In the genomic region with DNA sequence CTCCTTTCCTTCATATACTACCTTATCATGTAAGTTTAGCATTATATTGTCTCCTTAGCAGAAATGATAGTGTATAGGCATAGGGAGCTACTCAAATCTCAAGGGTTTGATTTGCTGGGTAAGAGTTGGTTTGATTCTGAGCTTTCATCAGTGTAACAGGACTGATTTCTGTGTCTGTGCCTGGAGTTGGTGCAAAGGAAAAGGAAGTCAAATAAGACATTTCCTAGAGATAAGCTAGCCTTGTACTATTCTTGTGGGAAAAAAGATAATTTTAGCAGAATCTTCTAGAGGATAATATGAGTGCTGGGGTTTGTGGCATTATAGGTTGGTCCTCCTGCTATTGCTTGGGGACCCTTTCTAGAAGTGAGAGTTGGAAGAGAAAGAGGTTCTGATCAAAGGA, we compare ENCODE assay signal across 22 mouse cellular contexts.
DNase-seq lines count a peak whose midpoint lies in the region; ATAC-seq and TF ChIP-seq lines count a peak whose summit lies in the region.
"Had no signal": no experiment of that assay in that cellular context is flagged by ENCODE, and none has a peak within 500 bp of the region (broad histone marks: within the 10 kb centered on the region; RNA-seq: fewer than 3 reads in every experiment).

No protein-coding gene starts in this region.

- TF ChIP-seq CTCF in layer of hippocampus, adult 2 months (conservative IDR thresholded peaks at IDR 0.05), result no peak

- H3K9ac ChIP-seq in heart, embryonic 11.5 days (ENCODE audit: low read depth, low read length), result no peak overlapping the region
- H3K9ac ChIP-seq: forebrain, embryonic 13.5 days; heart, embryonic 13.5 days; hindbrain, embryonic 12.5 days; hindbrain, embryonic 15.5 days had no signal

- no peak overlapping the region for H3K27ac ChIP-seq in heart, embryonic 11.5 days (ENCODE audit: low read depth, low read length)
- H3K27ac ChIP-seq in layer of hippocampus, adult 2 months, result peak overlapping the region; percentile 11; the same call in 1 of the 2 replicates
- H3K27ac ChIP-seq in brown adipose tissue, adult 24 weeks (replicated peaks; ENCODE audit: low read depth, low read length), result peak overlapping the region; percentile 39; the same call in 1 of the 2 replicates
- H3K27ac ChIP-seq: forebrain, embryonic 10.5 days; forebrain, embryonic 13.5 days; heart, embryonic 13.5 days; hindbrain, embryonic 12.5 days; hindbrain, embryonic 15.5 days had no signal

- no peaks in the 10 kb centered on the region for H3K4me1 ChIP-seq in heart, embryonic 11.5 days (ENCODE audit: control insufficient read depth, insufficient read depth, low read length)
- peaks cover 9% of the 10 kb centered on the region for H3K4me1 ChIP-seq in brown adipose tissue, adult 24 weeks (ENCODE audit: control insufficient read depth, insufficient read depth, insufficient read length, low read length)
- H3K4me1 ChIP-seq: forebrain, embryonic 10.5 days; hindbrain, embryonic 12.5 days; hindbrain, embryonic 15.5 days had no signal

- no peak overlapping the region for H3K4me3 ChIP-seq in heart, embryonic 11.5 days (ENCODE audit: low read depth, low read length)
- no peak overlapping the region for H3K4me3 ChIP-seq in layer of hippocampus, adult 2 months
- no peak overlapping the region for H3K4me3 ChIP-seq in brown adipose tissue, adult 24 weeks (ENCODE audit: insufficient read depth, low read depth, low read length)
- H3K4me3 ChIP-seq: forebrain, embryonic 10.5 days; forebrain, embryonic 13.5 days; heart, embryonic 13.5 days; hindbrain, embryonic 12.5 days; hindbrain, embryonic 15.5 days had no signal

- no peak overlapping the region for H3K4me2 ChIP-seq in heart, embryonic 11.5 days
- H3K4me2 ChIP-seq: forebrain, embryonic 13.5 days; heart, embryonic 13.5 days; hindbrain, embryonic 12.5 days; hindbrain, embryonic 15.5 days had no signal

- DNase-seq in heart, adult 11 months, result peak; percentile 40
- DNase-seq in layer of hippocampus, adult 2 months (ENCODE audit: low spot score in 2 of 2), result no peak
- DNase-seq in layer of hippocampus, adult 18-20 months (ENCODE audit: low spot score in 2 of 2), result no peak
- peak; percentile 35 for DNase-seq in 416B (ENCODE audit: low read depth)
- no peak for DNase-seq in right cerebral cortex, adult 2 months (ENCODE audit: low spot score in 2 of 2)
- DNase-seq: adrenal gland, adult 8-10 months; adrenal gland, postnatal 25 days; cerebellum, adult 18-20 months; cerebellum, adult 9-10 months; cerebellum, postnatal 14 days; gastrocnemius, postnatal 36 days; heart, postnatal 14 days had no signal

- ATAC-seq in heart, embryonic 11.5 days (replicated peaks; ENCODE audit: insufficient number of reproducible peaks, low FRiP score, low TSS enrichment), result no peak
- ATAC-seq: activated CD4-positive, CD25-positive, alpha-beta regulatory T cell, adult 4 months; CD4-positive, CD25-positive, alpha-beta regulatory T cell, adult 4 months; forebrain, embryonic 13.5 days; forebrain, embryonic 16.5 days had no signal

- H3K27me3 ChIP-seq in heart, embryonic 11.5 days (ENCODE audit: control insufficient read depth, insufficient read depth, low read length), result no peaks in the 10 kb centered on the region
- H3K27me3 ChIP-seq: forebrain, embryonic 13.5 days; heart, embryonic 13.5 days; hindbrain, embryonic 12.5 days; hindbrain, embryonic 15.5 days had no signal

- no peaks in the 10 kb centered on the region for H3K9me3 ChIP-seq in heart, embryonic 11.5 days (replicated peaks; ENCODE audit: control insufficient read depth, low read length)
- H3K9me3 ChIP-seq: forebrain, embryonic 10.5 days; forebrain, embryonic 13.5 days; heart, embryonic 13.5 days; hindbrain, embryonic 12.5 days; hindbrain, embryonic 15.5 days had no signal

- no peaks in the 10 kb centered on the region for H3K36me3 ChIP-seq in heart, embryonic 11.5 days (ENCODE audit: control insufficient read depth, insufficient read depth, low read length)
- H3K36me3 ChIP-seq: forebrain, embryonic 10.5 days; heart, embryonic 13.5 days; hindbrain, embryonic 12.5 days; hindbrain, embryonic 15.5 days had no signal

Comparison
In these comparisons a context has a peak if more than half of its experiments do, and no peak if none do; other contexts are left out.
1. DNase-seq: peak in heart, adult 11 months (single experiment) and 416B (single experiment); none in layer of hippocampus, adult 2 months (0 of 2), layer of hippocampus, adult 18-20 months (0 of 2) and right cerebral cortex, adult 2 months (0 of 2).